Mouse (Mus musculus) retina, postnatal 7 days (tissue): Measurements from ENCODE around the gene Gpatch8.
"Not testable (repeated sequence)": the region's sequence is repeated elsewhere in the genome, so short reads cannot be mapped to it uniquely, and the experiment has no call there.

ENCODE experiments used
- DNase-seq: peaks from one replicate; pipeline ENCODE4 v3.0.0-alpha.2; 2012; ENCODE audit warnings: low read depth, low spot score

Gene Gpatch8

DNA sequence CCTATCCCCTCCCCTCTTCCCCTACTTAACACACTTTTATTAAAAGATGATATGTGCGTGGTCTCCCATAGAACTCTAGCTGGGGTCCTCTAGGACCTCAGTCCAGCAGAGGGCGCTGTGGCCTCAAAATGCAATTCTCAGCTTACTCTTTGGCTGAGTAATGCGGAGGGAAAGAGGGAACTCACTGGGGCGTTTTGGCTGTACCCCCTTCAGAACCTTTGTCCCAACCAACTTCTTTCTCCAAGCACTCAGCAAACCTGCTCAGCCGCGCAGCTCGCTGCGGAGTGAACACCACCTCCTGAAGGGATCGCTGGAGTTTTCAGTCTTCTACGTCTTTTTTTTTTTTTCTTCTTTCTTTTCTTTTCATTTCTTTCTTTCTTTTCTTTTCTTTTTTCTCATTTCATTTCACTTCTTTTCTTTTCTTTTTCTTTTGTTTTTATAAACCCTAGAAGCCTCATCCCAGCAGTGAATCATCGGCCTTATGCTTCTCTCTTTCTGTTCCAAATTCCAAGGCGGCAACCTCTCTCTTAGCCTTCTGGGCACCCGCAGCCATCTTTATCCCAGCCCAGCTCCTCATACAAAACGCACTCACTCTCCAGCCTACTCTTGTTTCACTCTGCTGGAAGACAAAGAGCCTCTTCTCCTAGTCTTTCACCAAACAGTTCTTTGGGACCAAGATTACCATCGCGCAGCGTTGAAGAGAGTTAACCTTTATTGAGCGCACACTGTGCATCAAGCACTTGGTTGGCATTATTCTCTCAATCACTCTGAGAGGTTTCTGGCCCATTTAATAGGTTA, 16.9 kb upstream of the Gpatch8 start:
- peak; percentile 73 for DNase-seq

DNA sequence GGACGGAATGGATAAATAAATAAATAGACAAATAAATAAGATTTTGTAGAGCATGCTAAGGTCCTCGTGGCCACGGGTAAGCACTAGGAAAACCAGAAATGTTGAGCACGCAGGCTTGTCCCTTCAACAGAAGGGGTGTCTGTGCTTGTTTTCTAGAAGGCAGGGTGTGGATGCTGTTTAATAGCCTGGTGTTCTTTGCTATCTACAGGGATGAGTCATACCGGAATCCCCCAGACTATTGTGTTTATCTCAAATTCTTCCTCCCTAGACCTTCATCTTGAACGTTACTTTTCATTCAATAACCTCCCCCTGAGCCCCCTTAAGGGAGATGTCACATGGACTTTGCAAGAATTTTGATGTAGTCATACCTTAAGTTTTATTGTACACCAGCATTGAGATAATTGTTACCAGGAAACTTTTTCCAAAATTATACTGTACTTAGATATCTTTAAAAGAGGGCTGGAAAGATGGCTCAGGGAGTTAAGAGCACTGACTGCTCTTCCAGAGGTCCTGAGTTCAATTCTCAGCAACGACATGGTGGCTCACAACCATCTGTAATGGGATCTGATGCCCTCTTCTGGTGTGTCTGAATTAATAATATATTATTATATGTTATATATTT, 12.7 kb upstream of the Gpatch8 start:
- no peak for DNase-seq

DNA sequence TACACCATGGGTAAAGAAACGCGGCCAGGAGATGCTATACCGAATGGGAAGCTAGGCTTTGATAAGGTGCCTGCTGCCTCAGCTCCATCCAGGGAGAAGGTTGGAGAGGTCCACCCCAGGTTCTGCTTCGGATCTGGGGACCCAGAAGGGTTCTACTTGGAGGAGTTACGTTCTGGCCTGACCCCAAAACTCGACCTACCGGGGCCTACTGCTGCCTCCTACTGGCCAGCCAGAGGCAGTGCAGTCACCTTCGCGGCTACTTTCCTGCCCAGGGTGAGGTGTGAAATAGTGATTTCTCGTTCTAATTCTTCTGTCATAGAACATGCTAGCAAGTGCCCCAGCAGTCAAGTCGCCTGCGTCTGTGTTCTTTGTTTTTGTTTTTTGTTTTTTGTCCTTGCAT, 12.0 kb upstream of the Gpatch8 start:
- DNase-seq = no peak

DNA sequence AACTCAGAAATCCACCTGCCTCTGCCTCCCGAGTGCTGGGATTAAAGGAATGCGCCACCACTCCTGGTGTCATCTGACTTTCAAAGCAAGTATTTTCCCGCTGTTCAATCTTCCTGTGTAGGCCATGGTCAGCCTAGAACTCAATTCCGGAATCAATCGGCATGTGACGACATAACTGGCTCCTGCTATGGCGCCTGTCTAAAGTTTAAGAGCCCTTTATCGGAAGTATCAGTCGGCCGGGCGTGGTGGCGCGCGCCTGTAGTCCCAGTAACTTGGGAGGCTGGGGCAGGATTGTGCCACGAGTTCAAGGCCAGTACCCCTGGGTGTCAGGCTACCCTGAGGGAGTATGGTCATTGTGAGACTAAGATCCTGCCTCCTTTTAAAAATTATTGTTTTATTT, 11.5 kb upstream of the Gpatch8 start:
- DNase-seq = no peak

DNA sequence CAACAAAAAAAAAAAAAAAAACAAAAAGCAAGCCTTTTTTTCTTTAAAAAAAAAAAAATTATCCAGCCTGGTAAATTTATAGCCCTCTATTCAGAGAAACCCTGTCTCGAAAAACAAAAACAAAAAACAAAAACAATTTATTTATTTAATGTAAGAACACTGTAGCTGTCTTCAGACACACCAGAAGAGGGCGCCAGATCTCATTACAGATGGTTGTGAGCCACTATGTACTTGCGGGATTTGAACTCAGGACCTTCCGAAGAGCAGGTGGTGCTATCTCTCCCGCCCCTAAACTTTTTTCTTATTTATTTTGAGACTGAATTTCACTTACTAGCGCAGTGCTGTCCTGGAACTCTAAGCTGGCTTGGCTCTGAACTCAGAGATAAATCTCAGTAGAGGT, 11.0 kb upstream of the Gpatch8 start:
- DNase-seq = no peak

DNA sequence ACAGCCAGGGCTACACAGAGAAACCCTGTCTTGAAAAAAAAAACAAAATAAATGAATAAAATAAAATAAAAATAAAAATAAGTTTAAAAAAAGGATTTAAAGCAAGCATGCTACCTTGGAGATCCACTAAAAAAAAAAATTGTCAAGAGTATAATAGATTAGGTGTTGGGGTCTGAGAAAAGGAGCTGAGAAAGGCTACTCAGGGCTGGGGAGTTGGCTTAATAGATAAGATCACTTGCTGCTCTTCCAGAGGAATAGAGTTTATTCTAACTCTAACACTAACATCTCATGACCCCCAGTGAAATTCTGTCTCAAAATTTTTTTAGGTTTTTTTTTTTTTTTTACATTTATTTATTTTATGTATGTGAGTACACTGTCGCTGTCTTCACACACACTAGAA, 10.1 kb upstream of the Gpatch8 start:
- no peak for DNase-seq

DNA sequence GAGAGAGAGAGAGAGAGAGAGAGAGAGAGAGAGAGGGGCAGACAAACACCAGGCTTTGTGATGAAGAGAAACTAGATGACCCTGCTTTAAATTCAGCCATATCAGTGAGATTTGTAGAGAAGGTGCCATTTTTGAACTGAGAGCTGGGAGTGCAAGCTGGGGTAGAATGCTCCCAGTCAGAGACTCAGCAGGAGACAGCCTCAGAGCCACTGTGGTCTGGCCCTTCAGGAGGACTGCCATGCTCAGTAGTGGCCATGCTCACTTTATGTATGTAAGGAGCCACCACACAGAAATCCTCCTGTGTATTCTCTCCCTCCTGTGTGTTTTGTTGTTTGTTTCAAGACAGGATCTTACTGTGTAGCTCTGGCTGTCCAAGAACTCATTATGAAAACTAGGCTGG, 9.5 kb upstream of the Gpatch8 start:
- no peak for DNase-seq

DNA sequence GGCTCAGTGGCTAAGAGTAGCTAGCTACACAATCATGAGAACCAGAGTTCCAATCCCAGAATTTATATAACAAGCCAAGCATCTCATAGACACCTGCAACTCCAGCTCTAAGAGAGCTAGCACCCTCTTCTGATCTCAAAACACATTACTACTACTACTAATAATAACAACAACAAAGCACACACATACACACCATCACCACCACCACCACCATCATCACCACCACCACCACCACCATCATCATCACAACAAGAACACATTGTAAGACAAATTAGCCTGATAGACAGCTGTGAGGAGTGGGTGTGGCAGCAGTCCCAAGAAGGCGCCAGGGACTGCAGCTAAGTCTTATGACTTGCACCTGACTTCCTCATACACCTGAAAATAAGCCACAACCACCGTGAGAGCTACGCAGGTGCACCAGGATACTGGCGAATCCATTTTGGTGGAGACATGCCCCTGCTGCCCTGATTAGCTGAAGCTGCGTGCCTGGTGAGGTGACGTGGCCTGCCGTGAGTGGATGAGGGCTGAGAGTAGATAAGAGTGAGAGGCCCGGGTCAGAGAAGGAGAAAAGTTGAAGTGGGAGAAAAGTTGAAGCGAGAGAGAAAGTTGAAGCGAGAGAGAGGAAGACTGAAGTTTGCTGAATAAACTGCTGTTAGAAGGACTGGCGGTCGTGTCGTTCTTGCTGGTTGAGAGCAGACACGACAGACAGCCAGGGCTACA, 8.9 kb upstream of the Gpatch8 start:
- not testable (repeated sequence) for DNase-seq

DNA sequence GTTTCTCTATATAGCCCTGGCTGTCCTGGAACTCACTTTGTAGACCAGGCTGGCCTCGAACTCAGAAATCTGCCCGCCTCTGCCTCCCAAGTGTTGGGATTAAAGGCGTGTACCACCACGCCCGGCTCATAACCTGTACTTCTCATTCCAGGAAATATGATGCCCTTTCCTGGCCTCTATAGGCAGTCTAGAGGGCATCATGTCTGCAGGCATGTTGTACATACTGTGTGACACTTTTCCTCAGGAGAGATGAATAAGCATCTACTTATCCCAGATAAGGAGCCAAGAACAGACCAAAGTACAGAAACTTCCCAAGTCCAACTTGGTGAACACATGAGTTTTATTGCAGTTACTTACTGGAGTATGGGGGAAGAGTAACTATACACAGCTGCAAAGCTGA, 2.5 kb upstream of the Gpatch8 start:
- DNase-seq = no peak

DNA sequence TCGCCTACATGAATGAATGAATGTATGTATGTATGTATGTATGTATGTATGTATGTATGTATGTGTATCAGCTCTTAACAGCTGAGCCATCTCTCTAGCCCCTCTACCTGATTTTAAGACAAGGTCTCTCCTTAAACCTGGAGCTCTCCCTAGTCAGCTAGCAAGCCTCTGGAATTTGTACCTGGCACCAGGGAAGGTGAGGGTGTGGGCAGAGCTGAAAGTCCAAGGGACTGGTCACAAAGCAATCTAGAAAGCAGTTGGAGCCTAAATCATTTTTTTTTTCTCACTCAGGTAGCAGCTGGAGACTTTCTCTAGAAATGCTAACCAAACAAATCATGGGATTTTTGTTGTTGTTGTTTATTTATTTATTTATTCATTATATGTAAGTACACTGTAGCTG, 1.2 kb upstream of the Gpatch8 start:
- DNase-seq = no peak

DNA sequence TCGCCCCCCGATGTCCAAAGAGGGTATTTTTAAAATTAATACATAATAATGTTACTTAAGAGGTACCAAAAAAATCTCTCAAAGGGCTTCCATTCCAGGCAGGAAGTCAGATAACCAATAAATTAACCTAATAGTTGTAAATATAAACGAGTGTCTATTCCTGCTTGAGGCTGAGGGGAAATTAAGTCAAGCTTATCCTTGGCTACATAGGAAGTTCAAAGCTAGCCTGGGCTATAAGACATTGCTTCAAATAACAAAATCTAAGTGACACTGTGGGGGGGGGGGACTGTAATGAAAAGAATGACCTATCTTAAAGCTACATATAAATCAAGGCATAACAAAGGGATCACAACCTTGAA, 503 bp upstream of the Gpatch8 start:
- no peak for DNase-seq

DNA sequence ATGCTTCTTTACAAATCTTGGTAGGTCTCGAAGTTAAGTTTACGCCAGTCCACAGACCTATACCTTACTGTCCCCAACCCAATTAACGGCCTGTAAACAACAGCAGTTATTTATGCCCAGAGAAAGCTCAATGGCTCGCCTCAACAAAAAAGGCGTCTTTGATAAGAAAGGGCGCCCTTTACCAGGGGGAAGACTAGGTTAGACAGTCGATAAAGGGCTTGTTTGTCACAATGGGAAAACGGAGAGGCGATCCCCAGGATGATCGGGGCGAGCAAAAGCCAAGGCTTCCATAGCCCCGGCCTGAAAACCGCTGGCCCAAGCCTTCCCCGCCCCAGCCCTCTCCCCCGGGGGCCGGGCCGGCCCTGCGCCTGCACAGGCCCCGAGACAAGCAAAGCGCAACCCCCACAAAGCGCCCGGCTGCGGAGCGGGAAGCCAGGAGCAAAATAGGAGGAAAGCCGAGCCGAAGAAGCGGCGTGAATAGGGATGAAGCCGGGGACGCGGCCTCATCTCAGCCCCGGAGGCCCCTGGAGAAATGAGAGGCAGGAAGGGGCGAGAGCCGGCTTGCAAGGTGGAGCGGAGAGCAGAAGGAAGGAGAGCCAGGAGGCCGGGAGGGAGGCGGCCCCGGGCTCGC, 677 bp downstream of the Gpatch8 start:
- no peak for DNase-seq

DNA sequence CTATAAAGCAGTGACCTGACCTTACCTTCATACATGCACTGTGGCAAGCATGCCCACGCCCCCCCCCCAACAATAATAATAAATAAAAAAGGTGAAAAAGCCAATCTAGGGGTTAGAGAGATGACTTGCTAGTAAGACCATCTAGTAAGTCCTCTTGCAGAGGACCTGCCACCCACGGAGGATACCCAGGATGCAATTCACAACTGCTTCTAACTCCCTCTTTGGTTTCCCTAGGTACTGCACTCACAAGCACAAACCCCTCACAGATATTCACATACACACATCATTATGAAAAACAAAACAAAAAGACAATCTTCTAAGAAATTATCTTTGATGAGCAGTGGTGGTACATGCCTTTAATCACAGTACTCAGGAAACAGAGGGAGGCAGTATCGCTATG, 4.1 kb downstream of the Gpatch8 start:
- DNase-seq = no peak

DNA sequence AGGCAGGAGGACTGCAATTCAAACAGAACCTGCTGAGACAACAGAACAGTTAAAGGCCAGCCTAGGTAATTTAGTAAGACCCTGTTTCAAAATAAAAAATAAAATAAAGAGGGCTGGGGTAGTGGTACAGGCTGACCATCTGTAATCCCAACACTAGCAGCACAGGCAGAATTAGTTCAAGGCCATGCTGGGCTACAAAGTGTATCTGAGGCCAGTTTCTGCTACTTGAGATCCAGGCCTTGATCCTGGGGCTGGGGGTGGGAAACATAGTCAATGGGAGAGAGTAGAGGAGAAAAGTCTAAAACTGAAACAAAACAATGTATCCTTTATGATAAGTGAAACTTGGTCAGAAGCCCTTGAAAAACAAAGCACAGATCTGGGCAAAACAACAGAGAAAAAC, 5.0 kb downstream of the Gpatch8 start:
- DNase-seq = no peak

DNA sequence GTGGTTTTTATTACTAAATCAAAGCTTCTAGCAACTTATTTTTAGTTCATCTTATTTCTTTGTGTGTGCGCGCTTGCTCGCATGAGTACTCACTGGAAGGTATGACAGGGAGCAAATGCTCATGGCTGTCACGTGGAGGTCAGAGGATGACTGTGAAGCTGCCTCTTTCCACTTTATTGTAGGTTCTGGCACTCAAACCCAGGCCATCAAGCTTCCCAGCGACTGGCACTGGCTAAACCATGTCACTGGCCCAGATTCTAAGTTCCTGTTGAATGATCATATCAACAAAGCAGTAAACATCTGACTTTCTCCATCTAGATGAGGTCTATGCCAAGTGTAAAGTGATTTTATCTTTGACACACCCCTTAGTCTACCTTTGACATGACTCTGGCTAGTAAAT, 14.7 kb downstream of the Gpatch8 start:
- no peak for DNase-seq

DNA sequence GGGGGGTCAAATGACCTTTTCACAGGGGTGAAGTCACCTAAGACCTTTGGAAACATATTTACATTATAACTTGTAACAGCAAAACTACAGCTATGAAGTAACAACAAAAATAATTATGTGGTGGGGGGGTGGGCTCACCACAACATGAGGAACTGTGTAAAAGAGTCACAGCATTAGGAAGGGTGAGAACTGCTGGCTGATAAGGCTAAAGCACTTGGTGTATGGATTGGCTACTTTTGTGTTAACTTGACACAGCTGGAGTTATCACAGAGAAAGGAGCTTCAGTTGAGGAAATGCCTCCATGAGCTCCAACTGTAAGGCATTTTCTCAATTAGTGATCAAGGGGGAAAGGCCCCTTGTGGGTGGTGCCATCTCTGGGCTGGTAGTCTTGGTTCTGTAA, 15.9 kb downstream of the Gpatch8 start:
- DNase-seq = not testable (repeated sequence)

DNA sequence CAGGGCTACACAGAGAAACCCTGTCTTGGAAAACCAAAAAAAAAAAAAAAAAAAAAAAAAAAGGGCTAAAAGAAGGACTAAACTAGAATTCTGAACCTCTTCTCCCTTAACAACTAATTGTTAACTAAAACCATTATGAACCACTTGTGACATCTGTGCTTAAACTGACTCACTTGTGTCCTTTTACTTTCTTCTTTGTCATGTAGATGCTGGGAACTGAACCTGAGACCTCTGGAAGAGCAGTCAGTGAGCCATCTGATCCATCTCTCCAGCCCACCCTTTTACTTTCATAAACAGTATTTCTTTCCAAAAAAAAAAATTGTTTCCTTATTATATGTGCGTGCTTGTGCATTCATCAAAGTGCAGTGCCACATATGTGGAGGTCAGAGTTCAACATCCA, 16.5 kb downstream of the Gpatch8 start:
- DNase-seq = no peak

DNA sequence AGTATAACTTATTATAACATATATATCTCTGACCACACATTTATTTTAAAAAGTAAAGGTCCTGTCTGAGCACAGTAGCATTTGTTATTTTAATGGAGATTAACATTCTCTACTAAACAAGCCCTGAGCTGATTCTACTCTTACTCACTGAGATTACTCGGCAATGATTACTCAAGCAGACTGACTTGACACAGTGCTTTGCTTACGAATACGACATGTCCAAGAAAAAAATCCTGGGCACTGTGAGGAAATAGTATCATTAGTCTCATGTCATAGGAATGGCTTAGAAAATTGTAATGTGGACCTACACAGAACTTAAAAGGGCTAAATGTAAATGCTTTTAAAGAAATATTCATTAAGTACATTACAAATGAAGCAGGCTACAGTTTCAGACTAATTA, 20.0 kb downstream of the Gpatch8 start:
- no peak for DNase-seq

DNA sequence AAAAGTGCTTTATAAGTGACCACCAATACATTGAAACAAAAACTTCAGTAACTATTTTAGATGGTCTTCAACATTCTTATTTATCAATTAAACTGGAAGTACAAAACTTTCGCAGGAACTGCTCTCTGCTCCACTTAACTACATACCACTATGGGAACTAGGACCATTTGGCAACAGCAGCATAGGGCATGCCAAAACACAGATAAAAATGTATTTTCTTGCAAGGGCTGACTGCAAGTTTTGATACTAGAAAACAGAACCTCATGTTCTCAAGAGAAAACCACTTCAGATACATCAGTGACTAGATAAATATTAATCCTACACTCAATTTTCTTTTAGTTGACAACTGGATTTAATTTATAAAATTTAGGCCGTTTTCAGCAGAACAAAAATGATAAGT, 22.1 kb downstream of the Gpatch8 start:
- DNase-seq = no peak

DNA sequence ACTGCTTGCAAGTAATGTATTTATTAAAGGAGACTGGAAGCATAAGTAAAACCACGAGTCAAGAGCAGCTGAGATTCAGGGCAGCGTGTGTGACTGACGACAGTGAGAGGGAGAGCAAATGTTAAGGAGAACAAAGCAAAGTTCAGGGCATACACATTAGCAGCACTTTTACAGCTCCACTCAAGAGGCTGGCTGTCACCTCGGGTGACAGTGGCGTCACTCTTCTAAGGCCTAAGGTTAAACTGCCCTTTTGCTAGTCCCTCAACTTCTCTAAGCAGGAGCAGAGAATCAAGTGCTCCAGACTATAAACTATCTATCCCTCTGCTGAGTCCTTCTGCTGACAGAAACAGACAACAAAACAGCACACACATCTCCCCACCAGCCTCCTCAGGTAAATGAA, 24.8 kb downstream of the Gpatch8 start:
- DNase-seq = no peak

DNA sequence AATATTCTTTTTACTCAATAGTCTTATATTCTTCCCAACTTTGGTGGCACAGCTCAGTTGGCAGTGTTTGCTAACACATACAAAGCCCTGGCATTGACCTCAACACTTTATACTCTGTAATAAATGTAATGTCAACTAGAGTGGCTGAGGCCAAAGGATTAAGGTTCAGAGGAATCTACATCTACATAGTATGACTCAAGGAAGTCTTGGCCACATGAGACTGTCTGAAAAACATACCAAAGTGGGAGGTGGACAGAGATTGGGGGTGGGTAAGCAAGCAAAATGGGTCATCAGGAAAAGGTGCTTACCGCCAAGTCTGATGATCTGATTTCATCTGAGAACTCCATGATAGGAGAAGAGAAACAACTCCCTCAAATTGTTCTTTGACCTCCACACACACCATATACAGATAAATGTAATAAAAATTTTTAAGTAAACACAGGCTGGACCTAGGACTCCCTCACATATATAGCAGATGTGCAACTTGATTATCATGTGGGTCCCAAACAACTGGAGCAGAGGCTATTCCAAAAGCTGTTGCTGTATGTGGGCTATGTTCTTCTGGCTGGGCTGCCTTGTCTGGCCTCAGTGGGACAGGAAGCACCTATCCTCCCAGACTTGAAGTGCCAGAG, 41.3 kb downstream of the Gpatch8 start:
- DNase-seq = no peak

DNA sequence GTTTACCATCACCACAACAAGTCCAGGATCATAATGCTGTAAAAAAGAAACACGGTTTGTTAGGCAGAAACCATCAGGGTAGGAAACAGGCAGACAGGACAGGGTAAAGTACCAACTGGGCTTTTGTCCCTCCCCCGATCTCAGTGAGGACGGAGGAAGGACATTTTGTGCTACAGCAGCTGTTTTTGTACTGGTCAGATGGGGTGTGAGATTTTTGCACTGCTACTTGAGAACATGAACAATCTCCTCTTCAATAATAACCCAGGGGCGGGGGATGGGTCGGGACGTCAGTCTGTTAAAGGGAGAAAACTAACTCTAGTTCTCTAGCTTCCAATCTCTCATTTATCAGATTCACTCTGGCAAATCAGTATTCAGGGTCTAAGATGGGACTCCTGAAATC, 46.0 kb downstream of the Gpatch8 start:
- no peak for DNase-seq
